Mouse (Mus musculus) liver, postnatal 0 days (tissue): ENCODE measurements at regions not wholly inside any gene's neighbourhood (a gene's known extent, or its start where the extent isn't known, plus 50 kb on each side); places are given as distances from the start of the nearest gene placed in this dataset.

Experiments
- ATAC-seq: fragments of 200-750 bp; cut with Nextera tagmentation; 2 replicates; pipeline ENCODE4 v1.8.0; 2017; ENCODE audit warnings: mild to moderate bottlenecking, moderate library complexity
- DNase-seq: peaks from one replicate; pipeline ENCODE4 v3.0.0-alpha.2; 2016
- H3K27ac ChIP-seq: fragments of 300-500 bp; sonication (generic); 2 replicates; pipeline ENCODE4 v1.5.1; 2014; ENCODE audit warnings: antibody characterized with exemption, moderate library complexity, mild to moderate bottlenecking, low read depth
- H3K27me3 ChIP-seq: fragments of 300-500 bp; sonication (generic); 2 replicates; pipeline ENCODE4 v1.6.1; 2014; ENCODE audit warnings: low read length, control low read depth, mixed read lengths; ENCODE audit not compliant: insufficient read depth
- H3K36me3 ChIP-seq: fragments of 300-500 bp; sonication (generic); replicated peaks from 2 replicates; pipeline ENCODE4 v1.6.1; 2014; ENCODE audit warnings: mild to moderate bottlenecking, control low read depth, low read length, moderate library complexity, mixed read lengths; ENCODE audit not compliant: insufficient read depth
- H3K4me1 ChIP-seq: fragments of 300-500 bp; sonication (generic); 2 replicates; pipeline ENCODE4 v1.6.1; 2014; ENCODE audit warnings: antibody characterized with exemption, mild to moderate bottlenecking, control low read depth; ENCODE audit not compliant: insufficient read depth
- H3K4me2 ChIP-seq: fragments of 300-500 bp; sonication (generic); 2 replicates; pipeline ENCODE4 v1.6.1; 2014; ENCODE audit warnings: low read depth, mild to moderate bottlenecking, low read length, moderate library complexity, mixed read lengths
- H3K4me3 ChIP-seq: fragments of 300-500 bp; sonication (generic); 2 replicates; pipeline ENCODE4 v1.5.1; 2014; ENCODE audit warnings: low read depth, low read length
- H3K9ac ChIP-seq: fragments of 300-500 bp; sonication (generic); replicated peaks from 2 replicates; pipeline ENCODE4 v1.6.1; 2014; ENCODE audit warnings: mild to moderate bottlenecking, moderate library complexity
- H3K9me3 ChIP-seq: fragments of 300-500 bp; sonication (generic); 2 replicates; pipeline ENCODE4 v1.6.1; 2016; ENCODE audit warnings: mild to moderate bottlenecking, control low read depth, low read length, mixed read lengths
- CTCF ChIP-seq: sonication (generic); IDR thresholded peaks from 2 replicates; pipeline ENCODE4 v1.5.1; 2016; ENCODE audit warnings: antibody characterized with exemption, low read depth
- EP300 ChIP-seq: IDR thresholded peaks from 2 replicates; pipeline ENCODE4 v1.6.1; 2016; ENCODE audit warnings: antibody characterized with exemption, low read depth, mild to moderate bottlenecking
- WGBS: fragments of 180-500 bp; shearing (Covaris S2); extraction: QIAGEN DNeasy Blood & Tissue Kit; methylation state at CpG from one replicate; pipeline ENCODE4 v1.1.7; 2014; ENCODE audit not compliant: insufficient replicate concordance; 5-methylcytosine and 5-hydroxymethylcytosine counted together

DNA sequence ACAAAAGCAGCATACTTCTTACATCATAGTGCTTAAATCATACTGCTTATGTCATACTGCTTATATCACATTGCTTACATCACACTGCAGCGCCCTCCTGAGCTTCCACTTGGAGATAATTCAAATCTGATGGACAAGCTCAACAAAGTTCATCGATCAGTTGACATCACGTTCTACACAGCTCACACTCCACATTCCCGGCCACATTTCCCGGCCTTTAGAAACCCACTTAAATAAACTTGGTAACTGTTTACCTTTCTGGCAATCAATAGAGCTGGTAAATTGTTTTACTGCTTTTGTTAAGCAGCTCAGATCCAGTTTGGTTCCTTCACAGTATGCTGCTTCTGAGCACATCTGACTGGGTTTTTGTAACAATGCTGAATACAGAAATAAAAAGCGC, 194.0 kb downstream of the Fzd1 start:
- H3K27ac ChIP-seq = no peak overlapping the region
- no peaks in the 10 kb centered on the region for H3K9me3 ChIP-seq
- no peaks in the 10 kb centered on the region for H3K27me3 ChIP-seq
- no peak overlapping the region for H3K9ac ChIP-seq
- no peak overlapping the region for H3K4me2 ChIP-seq
- TF ChIP-seq EP300 (no peak), CTCF (no peak)
- H3K4me1 ChIP-seq = no peaks in the 10 kb centered on the region
- H3K36me3 ChIP-seq = no peaks in the 10 kb centered on the region
- peak; percentile 96 for ATAC-seq
- no peak overlapping the region for H3K4me3 ChIP-seq
- WGBS = 39% methylated on average over 6 of the region's 6 CpGs
- peak; percentile 27 for DNase-seq

DNA sequence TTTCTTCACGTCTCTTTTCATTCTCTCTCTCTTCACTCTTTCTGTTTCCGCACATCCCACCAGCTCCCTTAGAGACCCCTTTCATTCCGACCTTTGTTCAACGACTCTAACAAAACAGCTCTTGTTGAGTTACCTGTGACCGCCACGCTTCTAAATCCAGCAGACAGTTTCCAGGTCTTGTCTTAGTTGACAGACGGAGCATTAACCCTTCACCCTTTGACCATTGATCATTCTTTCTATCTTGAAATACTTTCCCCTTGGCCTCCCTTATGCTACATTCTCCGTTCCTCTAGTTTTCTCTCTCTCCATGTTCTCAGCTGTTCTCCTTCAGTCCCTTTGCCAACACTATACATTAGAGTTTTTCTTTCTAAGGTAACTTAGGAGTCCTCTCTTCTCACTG, 196.2 kb downstream of the Fzd1 start:
- Histone ChIP-seq H3K27ac (no peak overlapping the region), H3K4me1 (no peaks in the 10 kb centered on the region), H3K36me3 (no peaks in the 10 kb centered on the region), H3K27me3 (no peaks in the 10 kb centered on the region), H3K9ac (no peak overlapping the region), H3K4me2 (no peak overlapping the region), H3K4me3 (no peak overlapping the region), H3K9me3 (no peaks in the 10 kb centered on the region)
- TF ChIP-seq EP300 (no peak), CTCF (no peak)
- WGBS = 71% methylated on average over 8 of the region's 8 CpGs
- ATAC-seq = no peak
- no peak for DNase-seq

DNA sequence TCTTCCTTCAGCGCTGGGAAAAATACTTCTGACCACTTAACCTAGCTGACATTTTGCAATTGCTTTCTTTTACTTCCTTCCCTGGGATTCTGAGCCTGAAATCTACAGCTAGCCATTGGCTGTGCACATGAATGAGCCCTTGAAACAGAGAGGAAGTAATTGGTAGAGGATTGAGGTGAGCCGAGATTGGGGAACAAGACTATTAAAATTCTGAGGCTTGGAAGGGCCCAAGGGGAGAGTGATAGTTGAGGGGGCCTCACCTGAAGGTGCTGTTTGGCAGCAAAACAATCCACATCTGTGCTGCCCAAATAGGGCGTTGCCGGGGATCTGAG, 196.7 kb downstream of the Fzd1 start:
- no peak overlapping the region for H3K27ac ChIP-seq
- WGBS = 59% methylated on average over 4 of the region's 4 CpGs
- H3K9me3 ChIP-seq = no peaks in the 10 kb centered on the region

DNA sequence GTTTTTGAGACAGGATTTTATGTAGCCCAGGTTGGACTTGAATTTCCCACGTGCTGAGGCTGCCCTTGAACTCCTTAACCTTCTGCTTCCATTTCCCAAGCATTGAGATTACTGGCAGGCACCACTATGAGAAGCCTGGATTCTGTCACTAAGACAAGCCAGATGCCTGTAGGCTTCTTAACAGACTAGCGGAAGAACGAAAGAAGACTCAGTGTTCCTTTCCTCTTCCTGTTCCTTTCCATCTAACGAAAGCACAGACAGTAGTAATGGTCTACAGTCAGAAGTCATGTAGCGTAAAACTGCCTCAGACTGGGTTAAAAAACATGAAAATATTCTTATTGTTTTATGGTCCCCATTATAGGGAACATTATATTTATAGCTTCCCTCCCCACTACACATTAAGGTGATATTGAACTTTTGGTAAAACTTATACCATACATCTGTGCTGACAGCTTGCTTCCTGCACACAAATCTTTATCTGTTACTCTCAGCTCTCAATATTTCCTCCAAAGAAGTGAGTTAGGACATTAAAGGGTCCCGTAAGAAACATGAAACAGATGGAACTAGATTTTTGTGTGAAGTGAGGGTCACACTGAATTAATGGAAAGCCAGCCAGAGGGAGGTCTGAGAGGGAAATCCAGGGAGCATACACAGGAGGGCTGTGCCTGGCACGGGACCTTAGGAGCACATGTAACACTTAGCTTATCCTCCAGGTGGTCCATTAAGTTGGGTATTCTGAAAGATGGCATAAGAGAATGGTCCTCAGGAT, 197.3 kb downstream of the Fzd1 start:
- no peak for DNase-seq
- ATAC-seq = no peak
- 62% methylated on average over 7 of the region's 7 CpGs for WGBS
- Histone ChIP-seq H3K27ac (no peak overlapping the region), H3K4me2 (no peak overlapping the region), H3K27me3 (no peaks in the 10 kb centered on the region), H3K36me3 (no peaks in the 10 kb centered on the region), H3K4me1 (no peaks in the 10 kb centered on the region), H3K4me3 (no peak overlapping the region), H3K9ac (no peak overlapping the region), H3K9me3 (no peaks in the 10 kb centered on the region)
- no peak for TF ChIP-seq CTCF

More for the DNA sequence above, 196.7 kb downstream of the Fzd1 start:
- no peak overlapping the region for H3K9ac ChIP-seq
- no peak overlapping the region for H3K4me2 ChIP-seq
- no peaks in the 10 kb centered on the region for H3K27me3 ChIP-seq
- DNase-seq (no peak), ATAC-seq (no peak)
- TF ChIP-seq EP300 = no peak
- no peak for TF ChIP-seq CTCF
- no peaks in the 10 kb centered on the region for H3K36me3 ChIP-seq
- no peaks in the 10 kb centered on the region for H3K4me1 ChIP-seq
- no peak overlapping the region for H3K4me3 ChIP-seq

DNA sequence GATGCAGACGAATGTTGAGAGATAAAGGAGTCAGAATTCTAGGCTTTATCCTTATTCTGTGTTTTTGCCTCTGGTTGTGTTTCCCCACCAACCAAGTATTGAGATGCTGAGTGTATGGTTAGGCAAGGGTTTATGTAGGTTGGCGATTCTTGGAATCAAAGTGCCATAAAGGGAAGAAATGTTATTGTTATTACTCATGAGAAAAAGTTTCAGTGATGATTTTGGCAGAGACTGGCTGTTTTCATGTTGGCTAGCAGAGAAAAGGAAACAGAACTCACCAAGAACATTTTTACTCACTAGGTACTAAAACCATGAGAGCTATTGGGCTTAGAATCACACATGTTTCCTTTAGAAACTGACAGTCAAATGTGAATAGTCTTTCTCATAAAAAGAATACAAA, 202.9 kb downstream of the Fzd1 start:
- Histone ChIP-seq H3K4me3 (no peak overlapping the region), H3K4me1 (no peaks in the 10 kb centered on the region), H3K9ac (no peak overlapping the region), H3K36me3 (no peaks in the 10 kb centered on the region), H3K4me2 (no peak overlapping the region), H3K9me3 (no peaks in the 10 kb centered on the region), H3K27ac (no peak overlapping the region), H3K27me3 (no peaks in the 10 kb centered on the region)
- whole genome bisulfite sequencing = 59% methylated on average over 2 of the region's 2 CpGs
- DNase-seq = no peak
- no peak for ATAC-seq
- TF ChIP-seq EP300 = no peak

DNA sequence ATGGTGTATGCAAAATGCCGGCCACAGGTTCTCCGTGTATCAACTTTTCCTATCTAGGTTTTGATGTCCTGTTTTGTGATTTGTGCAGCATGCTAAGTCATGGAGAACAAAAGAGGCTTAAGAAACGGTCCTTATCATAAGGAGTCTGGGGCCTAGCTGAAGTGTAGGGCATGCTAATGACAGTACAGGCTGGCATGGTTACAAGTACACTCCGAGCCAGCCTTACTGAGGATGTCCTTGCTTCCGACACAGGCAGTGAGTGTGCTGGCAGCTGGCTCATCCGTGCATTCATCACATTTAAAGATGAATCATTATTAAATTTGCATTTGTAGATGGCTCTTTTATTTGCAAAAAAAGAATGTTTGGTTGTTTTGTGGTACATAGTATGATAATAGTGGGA, 219.3 kb downstream of the Fzd1 start:
- Histone ChIP-seq H3K9me3 (no peaks in the 10 kb centered on the region), H3K4me3 (no peak overlapping the region), H3K4me1 (no peaks in the 10 kb centered on the region), H3K27ac (no peak overlapping the region), H3K4me2 (no peak overlapping the region), H3K27me3 (no peaks in the 10 kb centered on the region), H3K36me3 (no peaks in the 10 kb centered on the region), H3K9ac (no peak overlapping the region)
- no peak for DNase-seq
- no peak for ATAC-seq
- 78% methylated on average over 6 of the region's 6 CpGs for WGBS
- no peak for TF ChIP-seq EP300
- no peak for TF ChIP-seq CTCF

DNA sequence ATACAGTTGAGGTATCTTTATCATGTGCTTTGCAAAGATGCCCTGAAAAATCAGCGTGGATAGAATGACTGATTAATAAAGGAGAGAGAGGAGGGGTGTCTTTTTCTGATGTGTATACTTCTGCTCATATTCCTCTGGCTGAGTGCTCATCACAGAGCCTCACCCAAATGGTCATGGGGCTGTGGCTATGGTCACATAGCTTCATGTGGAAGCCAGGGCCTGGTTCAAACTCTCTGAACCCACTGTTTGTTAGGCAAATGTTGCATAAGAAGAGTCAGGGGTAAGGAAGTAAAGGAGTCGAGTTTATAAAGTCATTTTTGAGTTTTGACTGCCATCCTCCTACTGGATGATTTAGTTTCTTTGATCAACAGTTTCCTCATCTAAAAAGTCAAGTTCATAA, 221.0 kb downstream of the Fzd1 start:
- no peak for ATAC-seq
- WGBS = 38% methylated on average over 2 of the region's 2 CpGs

More for the DNA sequence above, 221.0 kb downstream of the Fzd1 start:
- no peak overlapping the region for H3K27ac ChIP-seq
- no peak for TF ChIP-seq EP300
- TF ChIP-seq CTCF = no peak
- H3K36me3 ChIP-seq = no peaks in the 10 kb centered on the region
- H3K4me2 ChIP-seq = no peak overlapping the region
- no peaks in the 10 kb centered on the region for H3K27me3 ChIP-seq
- no peaks in the 10 kb centered on the region for H3K9me3 ChIP-seq
- no peak overlapping the region for H3K9ac ChIP-seq
- no peak for DNase-seq
- no peaks in the 10 kb centered on the region for H3K4me1 ChIP-seq
- H3K4me3 ChIP-seq = no peak overlapping the region
